Mouse (Mus musculus) cortical plate, adult 2 months (tissue): Measurements from ENCODE around the gene Trim3. TPM values are rescaled to one million over a fixed set of nuclear protein-coding genes. Genes with fewer than 3 reads are reported as not detected.
A peak's percentile ranks its signal among the peaks of the same experiment; 100 is the strongest.

ENCODE experiments used
- H3K27ac ChIP-seq: fragments of 200-500 bp; 2 replicates; pipeline ENCODE4 v1.5.1; 2012; ENCODE audit warnings: low read length, control low read depth, inconsistent platforms; ENCODE audit not compliant: insufficient read depth
- H3K4me1 ChIP-seq: fragments of 200-500 bp; 2 replicates; pipeline ENCODE4 v1.6.1; 2011; ENCODE audit warnings: low read length; ENCODE audit not compliant: control insufficient read depth, insufficient read depth
- H3K4me3 ChIP-seq: fragments of 200-500 bp; 2 replicates; pipeline ENCODE4 v1.5.1; 2011; ENCODE audit warnings: mild to moderate bottlenecking, low read length, control low read depth; ENCODE audit not compliant: insufficient read depth
- CTCF ChIP-seq: fragments of 200-500 bp; IDR thresholded peaks from 2 replicates; pipeline ENCODE4 v1.5.1; 2011; ENCODE audit warnings: mild to moderate bottlenecking, control low read depth, low read length; ENCODE audit not compliant: insufficient read depth; ENCODE audit errors: extremely low read depth
- POLR2A ChIP-seq: fragments of 200-500 bp; IDR thresholded peaks from 2 replicates; pipeline ENCODE4 v1.6.1; 2011; ENCODE audit warnings: mild to moderate bottlenecking, low read length, control low read depth; ENCODE audit not compliant: insufficient read depth; ENCODE audit errors: extremely low read depth
- polyA plus RNA-seq: library from polyadenylated mRNA; depleted of rRNA; stranded (reverse); fragments of >200 nt; gene quantifications from 2 replicates; pipeline ENCODE4 v1.2.3, GENCODE M21; 2012; rRNA removed

The Trim3 gene
- polyA plus RNA-seq, 1 experiment: 152 TPM

GRCm38 (mm10) chr7:105565071-105565836 lies 68.1 kb downstream of the Trim3 start:
- Histone ChIP-seq H3K4me3 (no peak overlapping the region), H3K4me1 (peaks cover 21% of the 10 kb centered on the region), H3K27ac (0 out of 2 replicates have a peak overlapping the region, but pooled peaks have one; percentile 51)
- no peak for TF ChIP-seq POLR2A
- no peak for TF ChIP-seq CTCF

GRCm38 (mm10) chr7:105563367-105563766 lies 70.0 kb downstream of the Trim3 start:
- Histone ChIP-seq H3K27ac (0 out of 2 replicates have a peak overlapping the region, but pooled peaks have one; percentile 12), H3K4me1 (peaks cover 22% of the 10 kb centered on the region), H3K4me3 (no peak overlapping the region)
- no peak for TF ChIP-seq CTCF
- TF ChIP-seq POLR2A: no peak

GRCm38 (mm10) chr7:105562317-105562716 lies 71.1 kb downstream of the Trim3 start:
- Histone ChIP-seq H3K4me3 (no peak overlapping the region), H3K4me1 (peaks cover 21% of the 10 kb centered on the region), H3K27ac (no peak overlapping the region; the same call in 1 of the 2 replicates)
- TF ChIP-seq POLR2A (no peak), CTCF (no peak)

- H3K4me1 ChIP-seq: peaks cover 21% of the 10 kb centered on the region
- TF ChIP-seq POLR2A: peak; percentile 26; the same call in 1 of the 2 replicates
- no peak for TF ChIP-seq CTCF
- peak overlapping the region; percentile 0; the same call in 1 of the 2 replicates for H3K27ac ChIP-seq
- no peak overlapping the region for H3K4me3 ChIP-seq
Measured at GRCm38 (mm10) chr7:105559016-105559415, 74.4 kb downstream of the Trim3 start.

GRCm38 (mm10) chr7:105557671-105558070 lies 75.7 kb downstream of the Trim3 start:
- Histone ChIP-seq H3K4me1 (peaks cover 18% of the 10 kb centered on the region), H3K4me3 (no peak overlapping the region), H3K27ac (no peak overlapping the region)
- TF ChIP-seq CTCF: no peak
- TF ChIP-seq POLR2A: 0 out of 2 replicates have a peak, but pooled peaks have one; percentile 21

GRCm38 (mm10) chr7:105556406-105556805 lies 77.0 kb downstream of the Trim3 start:
- no peak for TF ChIP-seq CTCF
- no peak for TF ChIP-seq POLR2A
- Histone ChIP-seq H3K4me1 (peaks cover 15% of the 10 kb centered on the region), H3K4me3 (peak overlapping the region; percentile 19), H3K27ac (no peak overlapping the region)

- H3K4me3 ChIP-seq: peak overlapping the region; percentile 64
- TF ChIP-seq POLR2A: no peak
- TF ChIP-seq CTCF: no peak
- no peak overlapping the region for H3K27ac ChIP-seq
- H3K4me1 ChIP-seq: peaks cover 15% of the 10 kb centered on the region
Measured at GRCm38 (mm10) chr7:105555571-105555970, 77.8 kb downstream of the Trim3 start.

Other genes starting within 250 kb of the Trim3 start
- 48.8 and 50.2 TPM in 2 replicates for gene Fam160a2, start 233.5 kb downstream of the Trim3 start, polyA plus RNA-seq
- gene Cnga4, start 229.0 kb downstream of the Trim3 start, polyA plus RNA-seq: 1.8 and 2.3 TPM in 2 replicates
- gene Cckbr, start 207.8 kb downstream of the Trim3 start, polyA plus RNA-seq: 99.5 and 100 TPM in 2 replicates
- gene Cavin3, start 151.3 kb downstream of the Trim3 start, polyA plus RNA-seq: 30.9 and 32.1 TPM in 2 replicates
- 93.2 and 93.3 TPM in 2 replicates for gene Smpd1, start 79.2 kb downstream of the Trim3 start, polyA plus RNA-seq
- 564 and 565 TPM in 2 replicates for gene Apbb1, start 51.9 kb downstream of the Trim3 start, polyA plus RNA-seq
- gene Hpx, start 33.4 kb downstream of the Trim3 start, polyA plus RNA-seq: 0.93 and 0.94 TPM in 2 replicates
- 123 and 138 TPM in 2 replicates for gene Timm10b, start 6.5 kb upstream of the Trim3 start, polyA plus RNA-seq
- gene Arfip2, start 6.8 kb upstream of the Trim3 start, polyA plus RNA-seq: 122 and 127 TPM in 2 replicates
- 56.6 and 57.3 TPM in 2 replicates for gene Gm45799, start 7.0 kb upstream of the Trim3 start, polyA plus RNA-seq
- gene Dnhd1, start 17.3 kb upstream of the Trim3 start, polyA plus RNA-seq: 7.9 and 8.0 TPM in 2 replicates
- gene Ilk, start 103.0 kb upstream of the Trim3 start, polyA plus RNA-seq: 153 TPM in 2 replicates
- 8.4 and 10.0 TPM in 2 replicates for gene Rrp8, start 103.8 kb upstream of the Trim3 start, polyA plus RNA-seq
- 174 and 179 TPM in 2 replicates for gene Taf10, start 110.8 kb upstream of the Trim3 start, polyA plus RNA-seq
- 92.3 and 93.2 TPM in 2 replicates for gene Tpp1, start 118.7 kb upstream of the Trim3 start, polyA plus RNA-seq
- 4.2 and 5.2 TPM in 2 replicates for gene Dchs1, start 154.1 kb upstream of the Trim3 start, polyA plus RNA-seq
- 143 and 155 TPM in 2 replicates for gene Mrpl17, start 177.5 kb upstream of the Trim3 start, polyA plus RNA-seq